9 mouse cellular contexts compared by ENCODE assay signal in the genomic region with DNA sequence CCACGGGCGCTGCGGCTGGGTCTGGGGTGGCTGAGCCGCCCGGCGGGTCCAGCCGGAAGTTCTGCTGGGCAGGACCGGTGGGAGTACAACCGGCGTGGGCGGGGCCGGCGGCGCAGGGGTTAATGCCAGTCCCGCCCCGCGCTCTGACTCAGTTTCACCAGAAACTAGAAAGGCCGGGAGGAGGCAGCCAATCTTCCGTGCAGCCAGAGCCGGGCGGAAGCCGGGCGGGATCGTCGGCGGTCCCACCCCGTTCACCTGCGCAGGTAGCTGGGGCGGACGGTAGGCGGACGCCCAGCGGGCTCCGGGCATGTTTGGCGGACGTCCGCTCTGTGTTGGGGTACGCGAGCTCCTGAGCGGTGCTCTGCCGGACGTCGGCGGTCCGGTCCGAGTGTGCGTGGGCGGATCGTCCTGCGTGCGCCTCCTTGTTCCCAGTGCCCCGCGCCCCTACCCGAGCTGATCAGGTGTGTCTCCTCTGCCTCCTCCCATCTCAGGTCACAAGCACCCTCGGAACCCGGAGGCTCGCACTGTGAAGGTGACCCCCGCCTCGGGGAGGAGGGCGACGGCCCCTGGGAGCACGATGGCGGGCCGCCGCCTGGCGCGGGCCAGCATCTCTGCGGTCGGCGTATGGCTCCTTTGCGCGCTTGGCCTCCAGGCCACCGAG. TPM values are rescaled to one million over a fixed set of nuclear protein-coding genes. Genes with fewer than 3 reads are reported as not detected.
DNase-seq lines count a peak whose midpoint lies in the region; ATAC-seq lines count a peak whose summit lies in the region.
"Had no signal": no experiment of that assay in that cellular context is flagged by ENCODE, and none has a peak within 500 bp of the region (broad histone marks: within the 10 kb centered on the region; RNA-seq: fewer than 3 reads in every experiment).

A gene (plus strand): TSS at position 153 of the 661 bp plus-strand sequence.

- H3K4me2 ChIP-seq in heart, embryonic 11.5 days, result peak within 1 kb of the TSS; percentile 87
- peak within 1 kb of the TSS; percentile 63 for H3K4me2 ChIP-seq in hindbrain, embryonic 14.5 days (replicated peaks)
- H3K4me2 ChIP-seq in liver, embryonic 11.5 days, result peak within 1 kb of the TSS; percentile 83
- peak within 1 kb of the TSS; percentile 61 for H3K4me2 ChIP-seq in neural tube, embryonic 11.5 days (ENCODE audit: low read depth)

- H3K9me3 ChIP-seq in heart, embryonic 11.5 days (replicated peaks; ENCODE audit: control insufficient read depth, low read length), result no peaks in the 10 kb centered on the region
- H3K9me3 ChIP-seq in hindbrain, embryonic 14.5 days (ENCODE audit: control insufficient read depth, low read length), result no peaks in the 10 kb centered on the region
- H3K9me3 ChIP-seq in liver, embryonic 11.5 days (ENCODE audit: control insufficient read depth, low read length), result no peaks in the 10 kb centered on the region
- no peaks in the 10 kb centered on the region for H3K9me3 ChIP-seq in neural tube, embryonic 11.5 days (ENCODE audit: control insufficient read depth, low read length)

- peaks cover 57% of the 10 kb centered on the region for H3K27me3 ChIP-seq in heart, embryonic 11.5 days (ENCODE audit: control insufficient read depth, insufficient read depth, low read length)
- H3K27me3 ChIP-seq in hindbrain, embryonic 14.5 days (ENCODE audit: control insufficient read depth, insufficient read depth, low read length), result peaks cover 60% of the 10 kb centered on the region
- peaks cover 51% of the 10 kb centered on the region for H3K27me3 ChIP-seq in liver, embryonic 11.5 days (replicated peaks; ENCODE audit: control insufficient read depth, insufficient read depth, low read length)
- peaks cover 40% of the 10 kb centered on the region for H3K27me3 ChIP-seq in neural tube, embryonic 11.5 days (ENCODE audit: control insufficient read depth, insufficient read depth, low read length)

- intact Hi-C loops in heart, postnatal 10 days (cut with DNase I), result no loop called here

- no peaks in the 10 kb centered on the region for H3K36me3 ChIP-seq in heart, embryonic 11.5 days (ENCODE audit: control insufficient read depth, insufficient read depth, low read length)
- H3K36me3 ChIP-seq in hindbrain, embryonic 14.5 days (replicated peaks; ENCODE audit: control insufficient read depth, insufficient read depth), result no peaks in the 10 kb centered on the region
- no peaks in the 10 kb centered on the region for H3K36me3 ChIP-seq in liver, embryonic 11.5 days (ENCODE audit: control insufficient read depth, insufficient read depth, low read length)
- H3K36me3 ChIP-seq in neural tube, embryonic 11.5 days (ENCODE audit: control insufficient read depth, insufficient read depth, low read length), result no peaks in the 10 kb centered on the region

- under 1% methylated on average over 73 of the region's 73 CpGs for WGBS in heart, embryonic 11.5 days (ENCODE audit: insufficient replicate concordance)
- WGBS in hindbrain, embryonic 14.5 days, result under 1% methylated on average over 67 of the region's 73 CpGs
- under 1% methylated on average over 72 of the region's 73 CpGs for WGBS in liver, embryonic 11.5 days
- under 1% methylated on average over 71 of the region's 73 CpGs for WGBS in neural tube, embryonic 11.5 days

- no peak for ATAC-seq in heart, embryonic 11.5 days (replicated peaks; ENCODE audit: insufficient number of reproducible peaks, low FRiP score, low TSS enrichment)
- 0 out of 2 replicates have a peak, but pooled peaks have one; percentile 31 for ATAC-seq in common myeloid progenitor, adult 5-6 weeks (replicated peaks; ENCODE audit: low read depth, poor library complexity, severe bottlenecking)
- no peak for ATAC-seq in hindbrain, embryonic 14.5 days (ENCODE audit: low FRiP score)
- no peak for ATAC-seq in liver, embryonic 11.5 days (replicated peaks; ENCODE audit: low FRiP score)
- ATAC-seq in neural tube, embryonic 11.5 days (ENCODE audit: insufficient read depth, low FRiP score, low TSS enrichment), result no peak

- H3K4me1 ChIP-seq in heart, embryonic 11.5 days (ENCODE audit: control insufficient read depth, insufficient read depth, low read length), result peaks cover 8% of the 10 kb centered on the region
- peaks cover 6% of the 10 kb centered on the region; the same call in 1 of the 2 replicates for H3K4me1 ChIP-seq in hindbrain, embryonic 14.5 days (replicated peaks; ENCODE audit: control insufficient read depth, insufficient read depth, low read length)
- peaks cover 10% of the 10 kb centered on the region for H3K4me1 ChIP-seq in liver, embryonic 11.5 days (replicated peaks; ENCODE audit: control insufficient read depth, insufficient read depth, low read length)
- peaks cover 10% of the 10 kb centered on the region; the same call in 1 of the 2 replicates for H3K4me1 ChIP-seq in neural tube, embryonic 11.5 days (ENCODE audit: control insufficient read depth, insufficient read depth, low read length)

- H3K4me3 ChIP-seq in heart, embryonic 11.5 days (ENCODE audit: low read depth, low read length), result peak within 1 kb of the TSS; percentile 49
- H3K4me3 ChIP-seq in hindbrain, embryonic 14.5 days (replicated peaks; ENCODE audit: low read length), result peak within 1 kb of the TSS; percentile 34
- peak within 1 kb of the TSS; percentile 54 for H3K4me3 ChIP-seq in liver, embryonic 11.5 days (ENCODE audit: low read depth, low read length)
- H3K4me3 ChIP-seq in neural tube, embryonic 11.5 days (ENCODE audit: low read depth, low read length), result peak within 1 kb of the TSS; percentile 35

- no peak for DNase-seq in heart, postnatal 10 days
- DNase-seq in hindbrain, embryonic 14.5 days (ENCODE audit: low spot score), result no peak
- DNase-seq in liver, embryonic 11.5 days (ENCODE audit: low spot score), result peak; percentile 43
- peak; percentile 22 for DNase-seq in neural tube, embryonic 11.5 days (ENCODE audit: low spot score)
- no peak for DNase-seq in cerebellum, postnatal 25 days
- DNase-seq in right cerebral cortex, postnatal 14 days, result no peak

- H3K9ac ChIP-seq in heart, embryonic 11.5 days (ENCODE audit: low read depth, low read length), result peak within 1 kb of the TSS; percentile 13; the same call in 1 of the 2 replicates
- H3K9ac ChIP-seq in hindbrain, embryonic 14.5 days, result peak within 1 kb of the TSS; percentile 20; the same call in 1 of the 2 replicates
- H3K9ac ChIP-seq in liver, embryonic 11.5 days (ENCODE audit: low read depth, low read length), result peak within 1 kb of the TSS; percentile 23; the same call in 1 of the 2 replicates
- peak within 1 kb of the TSS; percentile 32; the same call in 1 of the 2 replicates for H3K9ac ChIP-seq in neural tube, embryonic 11.5 days (ENCODE audit: low read length)

- no peak within 1 kb of the TSS for H3K27ac ChIP-seq in heart, embryonic 11.5 days (ENCODE audit: low read depth, low read length)
- H3K27ac ChIP-seq in hindbrain, embryonic 14.5 days, result no peak within 1 kb of the TSS
- H3K27ac ChIP-seq in liver, embryonic 11.5 days (ENCODE audit: low read depth, low read length), result no peak within 1 kb of the TSS
- H3K27ac ChIP-seq in neural tube, embryonic 11.5 days (ENCODE audit: low read depth, low read length), result no peak within 1 kb of the TSS
- H3K27ac ChIP-seq: macrophage had no signal

RNA-seq across cellular contexts. Expression of the gene that starts here (rescaled TPM):
- polyA plus RNA-seq in heart, embryonic 11.5 days (2014; fragmentation: Nextera tagmentation; extraction: Ambion mirVana), result 0.83 and 1.1 TPM in 2 replicates
- not detected for total RNA-seq in heart, postnatal 10 days (2021)
- 0.18 TPM in 1 of 2 replicates, not detected in the other for total RNA-seq in common myeloid progenitor, adult 5-6 weeks (2017)
- 0.78 and 0.90 TPM in 2 replicates for polyA plus RNA-seq in hindbrain, embryonic 14.5 days (2014; fragmentation: Nextera tagmentation; extraction: Ambion mirVana)
- 2.3 and 2.5 TPM in 2 replicates for polyA plus RNA-seq in liver, embryonic 11.5 days (2014; fragmentation: Nextera tagmentation; extraction: Ambion mirVana)
- 2.7 and 2.8 TPM in 2 replicates for polyA plus RNA-seq in neural tube, embryonic 11.5 days (2014; fragmentation: Nextera tagmentation; extraction: Ambion mirVana)

Comparison
In these comparisons a context has a peak if more than half of its experiments do, and no peak if none do; other contexts are left out.
1. Peak in ATAC-seq in common myeloid progenitor, adult 5-6 weeks; RNA of the gene not detected or under 1 TPM.
2. DNase-seq: peak in liver, embryonic 11.5 days (single experiment) and neural tube, embryonic 11.5 days (single experiment); none in heart, postnatal 10 days (0 of 2), hindbrain, embryonic 14.5 days (single experiment), cerebellum, postnatal 25 days (0 of 2) and right cerebral cortex, postnatal 14 days (single experiment).
3. Peak in every context shown above with its lines, with median percentiles within 50 percentile points of each other: H3K4me2 ChIP-seq, H3K4me3 ChIP-seq and H3K9ac ChIP-seq.